Mouse (Mus musculus): ENCODE measurements around the gene Rere.

The Rere gene

DNA sequence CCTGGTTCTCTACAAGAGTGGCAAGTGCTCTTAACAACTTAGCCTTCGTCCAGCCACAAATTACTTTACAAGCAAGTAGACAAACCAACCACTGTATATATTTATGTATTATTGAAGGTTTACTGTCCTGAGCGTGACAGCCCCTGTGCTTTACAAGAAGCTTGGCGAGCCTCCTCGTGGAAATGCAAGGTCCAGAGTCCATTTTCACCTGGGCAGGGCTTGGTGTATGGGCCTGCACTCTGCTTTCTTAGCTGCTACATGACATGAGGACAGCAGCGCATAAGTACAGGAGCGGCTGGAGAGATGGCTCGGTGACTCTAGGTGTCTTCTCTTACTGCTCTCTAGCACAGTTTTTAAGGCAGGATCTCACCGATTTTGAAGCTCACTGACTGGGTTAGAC is 21.3 kb downstream of the Rere start:
- TF ChIP-seq GATA4 (IDR thresholded peaks at IDR 0.05; ENCODE audit: insufficient replicate concordance, low read length), result no peak

DNA sequence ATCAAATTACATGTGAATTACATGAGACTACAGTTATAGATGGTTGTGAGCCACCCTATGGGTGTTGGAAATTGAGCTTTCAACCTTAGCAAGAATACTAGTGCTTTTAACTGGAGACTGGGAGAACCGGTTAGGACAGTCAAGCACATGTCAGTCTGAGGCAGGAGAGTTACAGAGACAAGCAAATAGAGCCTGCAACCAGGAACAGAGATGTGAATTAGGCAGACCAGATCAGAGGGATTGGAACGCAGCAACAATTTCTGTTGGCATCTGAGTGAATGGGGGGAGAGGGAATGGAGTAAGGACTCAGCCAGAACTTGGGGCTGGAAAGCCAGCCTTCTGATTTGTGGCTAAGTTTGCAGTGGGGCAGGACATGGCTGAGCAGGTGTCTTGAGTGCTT is 25.3 kb downstream of the Rere start:
- TF ChIP-seq GATA4 (IDR thresholded peaks at IDR 0.05; ENCODE audit: insufficient replicate concordance, low read length), result no peak

DNA sequence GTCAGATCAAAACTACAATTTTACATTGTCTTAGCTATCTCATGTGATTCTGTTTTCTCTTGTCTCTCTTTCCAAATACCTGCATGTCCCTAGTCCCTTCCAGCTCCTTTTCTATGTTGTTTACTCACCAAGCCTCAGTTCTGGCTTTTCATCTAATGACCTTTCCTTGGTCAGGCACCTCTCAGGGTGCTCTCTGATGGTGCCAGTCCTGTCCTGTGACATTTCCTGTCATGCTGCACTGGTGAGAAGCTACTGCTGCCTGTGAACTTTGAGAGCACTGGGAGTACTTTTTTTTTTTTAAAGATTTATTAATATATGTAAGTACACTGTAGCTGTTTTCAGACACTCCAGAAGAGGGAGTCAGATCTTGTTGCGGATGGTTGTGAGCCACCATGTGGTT is 25.8 kb downstream of the Rere start:
- TF ChIP-seq GATA4 (IDR thresholded peaks at IDR 0.05; ENCODE audit: insufficient replicate concordance, low read length), result no peak

DNA sequence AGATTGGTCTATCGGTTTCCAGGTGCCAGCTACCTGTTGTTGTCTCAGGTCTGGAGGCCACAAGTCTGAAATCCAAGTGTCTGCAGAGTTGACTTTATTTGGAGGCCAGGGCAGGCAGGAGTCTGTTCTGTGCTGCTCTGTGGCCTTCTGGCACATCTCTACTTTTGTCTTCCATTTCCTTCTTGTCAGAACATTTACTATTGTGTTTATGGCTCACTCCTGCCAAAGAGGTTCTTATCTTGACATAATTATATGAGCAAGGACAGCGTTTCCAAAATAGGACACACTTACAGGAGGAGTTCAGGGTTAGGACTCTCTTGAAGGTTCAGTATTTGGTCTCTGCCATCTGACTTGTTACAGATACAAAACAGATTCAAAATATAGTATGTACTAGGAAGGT is 30.0 kb downstream of the Rere start:
- no peak; the same call in 1 of the 2 replicates for TF ChIP-seq GATA4 (IDR thresholded peaks at IDR 0.05; ENCODE audit: insufficient replicate concordance, low read length)

DNA sequence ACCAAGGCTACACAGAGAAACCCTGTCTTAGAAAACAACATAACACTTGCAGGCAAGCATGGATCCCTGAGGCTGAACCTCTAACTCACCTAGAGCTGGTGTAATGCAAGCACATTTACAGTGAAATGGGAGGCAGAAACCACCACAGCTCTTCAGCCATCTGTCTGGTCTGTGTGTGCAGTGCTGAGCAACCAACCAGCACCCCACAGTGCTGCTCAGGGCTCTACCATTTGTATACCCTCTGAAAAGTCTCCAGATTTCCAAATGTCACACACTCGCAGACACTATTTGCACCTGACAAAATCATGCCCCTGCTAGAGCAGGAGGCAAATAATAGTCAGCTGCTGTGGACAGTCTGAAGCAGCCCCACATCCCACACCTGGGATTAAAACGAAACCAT is 31.2 kb downstream of the Rere start:
- no peak for TF ChIP-seq GATA4 (IDR thresholded peaks at IDR 0.05; ENCODE audit: insufficient replicate concordance, low read length)

DNA sequence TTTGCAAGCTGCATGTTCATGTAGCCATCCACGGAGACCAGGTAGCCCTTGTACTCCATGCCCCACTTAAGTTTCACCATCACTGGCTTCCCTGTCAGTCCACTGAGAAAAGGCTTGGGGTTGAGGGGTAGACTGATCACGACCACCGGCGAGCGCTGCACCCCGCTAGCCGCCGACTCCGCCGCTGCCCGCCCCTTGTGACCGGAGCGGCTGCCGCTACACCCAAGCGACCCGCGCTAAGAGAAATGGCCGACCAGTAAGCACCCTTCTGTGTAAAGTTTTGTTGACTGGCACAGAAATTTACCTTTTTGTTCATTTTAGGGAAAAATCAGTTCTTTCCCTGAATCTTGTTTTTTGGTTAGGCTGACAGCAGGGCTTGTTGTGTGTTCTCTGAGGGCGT is 33.9 kb downstream of the Rere start:
- no peak for TF ChIP-seq GATA4 (IDR thresholded peaks at IDR 0.05; ENCODE audit: insufficient replicate concordance, low read length)

DNA sequence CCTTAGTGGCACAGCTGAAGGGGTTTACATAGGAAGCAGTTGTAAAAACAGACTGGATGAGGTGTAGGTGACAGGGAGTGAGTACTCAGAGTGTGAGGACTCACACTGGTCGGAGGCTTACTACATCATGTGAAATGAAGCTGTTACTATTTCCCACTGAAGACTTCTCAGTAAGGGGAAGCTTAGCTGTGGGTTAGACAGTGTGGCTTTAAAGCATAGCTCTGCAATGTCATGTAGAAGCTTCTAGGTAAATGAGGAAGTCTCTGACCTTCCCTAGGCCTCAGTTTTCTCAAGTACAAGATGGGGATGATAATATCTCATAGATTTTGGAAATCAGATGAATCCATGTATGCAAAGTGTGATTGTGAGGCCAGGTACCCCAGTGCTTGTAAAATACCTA is 35.1 kb downstream of the Rere start:
- no peak for TF ChIP-seq GATA4 (IDR thresholded peaks at IDR 0.05; ENCODE audit: insufficient replicate concordance, low read length)

DNA sequence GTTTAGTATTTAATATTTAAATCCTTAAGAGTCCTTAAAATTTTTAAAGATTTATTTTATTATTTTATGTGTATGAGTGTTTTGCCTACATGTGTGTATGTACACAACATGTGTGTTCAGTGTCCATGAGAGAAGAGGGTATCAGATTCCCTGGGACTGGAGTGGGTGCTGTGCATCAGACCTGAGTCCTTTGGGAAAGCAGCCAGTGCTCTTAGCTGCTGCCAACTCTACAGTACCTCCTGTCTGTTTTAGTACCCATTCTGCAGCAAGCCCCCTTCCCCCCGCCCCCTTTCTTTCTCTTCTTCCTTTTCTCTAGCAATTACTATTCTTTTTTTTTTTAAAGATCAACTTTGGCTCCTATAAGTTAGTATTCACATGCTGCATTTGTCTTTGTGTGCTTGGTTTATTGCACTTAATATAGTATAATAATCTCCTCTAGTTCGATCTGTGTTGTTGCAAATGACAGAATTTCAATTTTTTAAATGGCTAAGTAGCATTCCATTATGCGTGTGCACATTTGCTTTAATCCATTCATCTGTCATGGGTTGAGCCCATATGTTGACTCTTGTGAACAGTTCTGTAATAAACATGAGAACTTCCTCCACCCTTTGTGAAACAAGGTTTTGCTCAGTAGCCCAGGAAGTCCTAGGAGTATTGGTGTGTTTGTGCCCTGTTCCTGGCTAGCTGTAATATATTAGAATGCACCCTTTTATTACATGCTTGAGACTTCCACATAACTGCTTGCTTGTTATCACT is 43.8 kb downstream of the Rere start:
- TF ChIP-seq GATA4 (IDR thresholded peaks at IDR 0.05; ENCODE audit: insufficient replicate concordance, low read length), result no peak

DNA sequence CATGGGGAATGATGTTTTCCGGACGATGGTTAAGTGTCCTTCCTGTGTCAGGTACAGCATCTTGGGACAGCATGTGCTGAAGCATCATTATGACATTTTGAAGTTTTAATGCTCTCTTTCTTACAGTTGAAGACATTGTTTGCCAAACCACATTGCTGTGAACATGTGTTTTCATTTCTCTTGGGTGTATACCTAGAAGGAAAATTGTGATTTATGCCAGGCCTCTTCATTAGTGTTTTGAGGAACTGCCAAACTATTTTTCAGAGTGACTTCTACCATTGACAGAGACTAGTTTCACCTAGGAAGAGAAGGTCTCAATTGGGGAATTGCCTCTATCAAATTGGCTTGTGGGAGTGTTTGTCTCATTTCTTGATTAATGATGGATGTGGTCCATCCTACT is 44.6 kb downstream of the Rere start:
- no peak for TF ChIP-seq GATA4 (IDR thresholded peaks at IDR 0.05; ENCODE audit: insufficient replicate concordance, low read length)

DNA sequence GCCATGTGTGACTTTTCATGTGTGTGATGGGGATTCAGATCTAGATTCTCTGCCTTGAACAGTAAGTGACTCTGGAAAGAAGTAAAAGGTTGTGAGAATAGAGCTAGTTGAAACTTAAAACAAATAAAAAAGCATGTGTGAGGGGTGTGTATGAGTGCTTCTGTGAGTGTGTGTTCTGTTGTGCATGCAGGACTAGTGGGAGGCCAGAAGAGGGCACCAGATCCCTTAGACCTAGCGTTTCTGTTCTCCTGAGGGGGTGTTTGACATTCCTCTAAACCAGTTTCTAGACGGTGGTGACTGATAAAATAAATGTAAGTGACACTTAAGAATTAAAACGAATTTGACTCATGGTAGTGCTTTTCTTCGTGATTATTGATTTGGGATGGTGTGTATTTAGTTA is 46.0 kb downstream of the Rere start:
- no peak for TF ChIP-seq GATA4 (IDR thresholded peaks at IDR 0.05; ENCODE audit: insufficient replicate concordance, low read length)

DNA sequence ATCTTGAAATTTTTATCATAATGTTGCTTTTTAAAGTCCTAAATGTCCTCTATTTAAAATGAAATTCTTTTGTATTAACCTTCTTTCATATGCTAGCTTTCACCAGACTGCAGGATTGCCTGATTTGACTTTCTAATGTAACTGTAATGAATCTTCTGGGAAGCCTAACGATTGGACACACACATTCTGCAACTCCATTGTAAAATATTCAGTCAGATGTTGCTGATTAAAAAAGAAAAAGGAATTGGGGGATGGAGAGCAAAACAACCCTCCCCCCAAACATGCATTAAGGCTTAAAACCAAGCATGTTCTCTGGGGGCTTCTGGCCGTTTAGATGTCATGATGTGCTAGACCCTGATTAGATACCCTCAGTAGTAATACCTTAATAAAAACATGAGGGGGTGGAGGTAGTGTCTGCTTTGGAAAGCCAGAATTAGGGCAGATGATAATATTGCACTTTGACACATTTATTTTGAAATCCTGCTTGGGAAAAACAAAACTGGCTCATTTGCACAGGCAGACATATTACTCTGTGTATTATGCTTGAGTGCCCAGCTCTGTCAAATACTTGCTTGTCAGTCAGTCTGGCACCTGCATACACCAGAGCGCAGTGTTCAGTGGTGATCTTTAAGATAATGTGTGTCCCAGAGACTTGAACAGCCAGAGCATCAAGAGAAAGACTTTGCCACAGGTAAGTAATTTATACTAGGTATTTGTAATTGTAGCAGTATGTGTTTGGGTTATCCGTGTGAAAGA is 52.7 kb downstream of the Rere start:
- TF ChIP-seq GATA4 (IDR thresholded peaks at IDR 0.05; ENCODE audit: insufficient replicate concordance, low read length), result no peak

DNA sequence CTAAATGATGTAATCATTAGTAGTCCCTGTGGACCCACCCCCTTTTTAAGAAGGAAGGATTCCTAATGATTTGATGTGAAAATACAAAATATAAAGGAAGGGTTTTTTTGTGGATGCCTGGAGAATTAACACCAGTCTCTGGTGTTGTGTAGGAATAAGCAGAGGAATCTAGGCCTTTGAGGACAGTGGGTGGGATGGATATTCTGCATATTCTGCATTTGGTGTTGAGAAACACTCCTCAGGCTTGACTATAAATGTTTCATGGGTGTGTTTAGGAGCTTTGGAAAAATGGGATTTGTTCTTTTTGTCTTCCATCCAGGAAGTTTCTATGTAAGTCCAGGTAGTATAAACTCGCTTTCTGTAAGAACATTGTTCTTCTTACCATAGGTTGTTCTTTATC is 55.8 kb downstream of the Rere start:
- TF ChIP-seq GATA4 (IDR thresholded peaks at IDR 0.05; ENCODE audit: insufficient replicate concordance, low read length), result no peak

DNA sequence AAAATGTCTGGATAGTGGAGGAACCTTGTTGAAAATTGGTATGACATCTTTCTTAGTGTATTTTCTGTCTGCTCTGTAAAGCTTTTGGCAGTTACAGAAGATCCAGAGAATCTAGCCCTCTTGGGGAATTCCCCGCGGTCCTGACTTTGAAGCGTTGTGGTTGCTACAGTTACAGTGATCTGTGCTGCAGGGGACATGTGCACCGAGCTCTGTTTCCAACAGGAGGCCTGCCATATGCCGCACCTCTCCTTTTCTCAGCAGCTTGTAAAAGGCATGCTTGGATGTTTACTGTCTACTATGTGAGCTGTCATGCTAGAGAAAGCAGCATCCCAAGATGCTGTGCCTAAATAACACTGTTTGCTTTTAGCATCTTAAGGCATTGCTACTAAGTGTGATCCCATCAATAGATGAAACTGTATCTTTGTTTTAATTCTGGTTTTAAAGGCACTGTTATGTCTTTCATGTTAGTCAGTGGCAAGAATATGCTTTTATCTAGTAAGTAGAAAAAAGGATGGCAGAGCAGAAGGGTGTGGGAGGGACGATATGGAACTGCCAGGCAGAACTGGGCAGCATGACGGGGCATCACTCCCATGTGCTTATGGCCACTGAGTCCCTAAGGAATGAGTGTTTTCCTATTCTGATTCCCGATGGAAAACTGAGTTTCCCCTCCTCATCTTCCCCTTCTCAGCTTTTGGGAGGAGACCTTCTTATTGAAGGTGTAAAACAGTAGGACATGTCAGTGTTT is 57.6 kb downstream of the Rere start:
- no peak for TF ChIP-seq GATA4 (IDR thresholded peaks at IDR 0.05; ENCODE audit: insufficient replicate concordance, low read length)

DNA sequence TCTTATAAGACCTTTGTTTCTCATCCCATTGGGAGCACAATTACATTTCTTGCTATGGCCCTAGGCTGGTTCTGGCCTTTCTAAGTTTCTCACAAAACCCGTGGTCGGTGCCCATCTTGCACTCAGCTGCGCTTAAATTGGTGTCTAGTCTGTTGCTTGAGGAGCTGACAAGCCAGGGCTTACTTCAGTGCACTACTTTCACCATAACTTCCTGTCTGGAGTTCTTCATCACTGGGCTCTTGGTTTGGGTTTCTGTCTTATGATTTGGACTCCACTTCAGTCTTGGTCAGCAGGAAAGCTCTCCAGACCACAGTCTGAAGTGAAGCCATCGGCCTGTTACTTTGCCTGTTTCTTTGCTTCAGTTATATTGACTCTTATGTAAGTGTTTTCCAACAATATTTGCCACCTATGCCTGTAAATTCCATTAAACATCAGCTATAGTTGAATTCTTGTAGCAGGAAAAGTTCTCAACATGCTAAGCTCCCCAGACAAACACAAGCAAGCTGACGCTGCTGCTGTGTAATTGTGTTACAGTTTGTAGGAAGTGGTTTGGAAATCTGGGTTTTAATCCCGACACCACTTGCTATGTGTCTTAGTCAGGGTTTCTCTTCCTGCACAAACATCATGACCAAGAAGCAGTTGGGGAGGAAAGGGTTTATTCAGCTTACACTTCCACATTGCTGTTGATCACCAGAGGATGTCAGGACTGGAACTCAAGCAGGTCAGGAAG is 59.5 kb downstream of the Rere start:
- no peak for TF ChIP-seq GATA4 (IDR thresholded peaks at IDR 0.05; ENCODE audit: insufficient replicate concordance, low read length)

DNA sequence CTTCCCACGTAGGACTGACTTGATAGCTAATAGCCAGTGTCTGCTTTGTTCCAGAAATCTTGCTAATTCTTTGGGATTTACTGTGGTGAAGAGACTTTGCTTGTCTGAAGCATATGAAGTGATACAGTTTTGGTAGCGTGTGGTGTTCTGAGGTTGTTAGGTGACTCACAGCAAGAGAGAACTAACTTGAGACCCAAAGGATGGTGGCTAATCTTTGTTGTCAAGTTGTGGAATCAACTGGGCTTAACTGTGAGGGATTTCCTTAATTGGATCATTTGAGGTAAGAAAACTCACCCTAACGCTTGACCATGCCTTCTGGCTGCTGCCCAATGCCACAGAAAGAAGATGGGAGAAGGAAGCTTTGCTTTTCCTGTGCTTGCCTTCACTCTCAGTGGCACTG is 63.1 kb downstream of the Rere start:
- TF ChIP-seq GATA4 (IDR thresholded peaks at IDR 0.05; ENCODE audit: insufficient replicate concordance, low read length), result no peak

Data from liver, adult (tissue).